Mouse (Mus musculus): ENCODE data around the gene Slc22a29. TPM values are rescaled to one million over a fixed set of nuclear protein-coding genes. Genes with fewer than 3 reads are reported as not detected.
"Not testable (repeated sequence)": the region's sequence is repeated elsewhere in the genome, so short reads cannot be mapped to it uniquely, and the experiment has no call there.

Gene Slc22a29
- polyA plus RNA-seq (2015; fragmentation: Nextera tagmentation; extraction: Ambion mirVana), result 0.34 TPM in 1 of 2 replicates, not detected in the other

DNA sequence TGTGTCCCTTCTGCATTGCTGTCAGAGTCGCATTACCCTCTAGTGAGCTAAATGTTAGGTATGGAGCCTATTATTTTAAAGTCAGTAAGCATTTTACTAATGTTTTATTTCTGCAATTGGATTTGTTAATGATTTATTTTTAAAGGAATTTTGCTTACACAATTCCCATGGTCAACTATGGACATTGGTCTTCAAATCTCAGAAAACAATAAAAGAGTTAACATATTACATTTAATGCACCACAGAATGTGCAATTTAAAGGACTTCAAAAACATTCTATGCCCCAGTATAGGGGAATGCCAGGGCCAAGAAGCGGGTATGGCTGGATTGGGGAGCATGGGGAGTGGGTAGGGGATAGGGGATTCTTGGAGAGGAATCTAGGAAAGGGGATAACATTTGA is at the start of gene Slc22a29:
Gene Slc22a29 (minus strand): TSS at position 101 of the 400 bp plus-strand sequence.
- Histone ChIP-seq H3K36me3 (no peaks in the 10 kb centered on the region), H3K4me3 (no peak within 1 kb of the TSS), H3K27ac (no peak within 1 kb of the TSS), H3K27me3 (no peaks in the 10 kb centered on the region), H3K9ac (no peak within 1 kb of the TSS), H3K4me2 (no peak within 1 kb of the TSS), H3K4me1 (no peaks in the 10 kb centered on the region), H3K9me3 (no peaks in the 10 kb centered on the region)
- WGBS, result 77% methylated on average over 2 of the region's 2 CpGs
- no peak for ATAC-seq (ENCODE audit: insufficient number of reproducible peaks, low FRiP score, low TSS enrichment, low read depth)

DNA sequence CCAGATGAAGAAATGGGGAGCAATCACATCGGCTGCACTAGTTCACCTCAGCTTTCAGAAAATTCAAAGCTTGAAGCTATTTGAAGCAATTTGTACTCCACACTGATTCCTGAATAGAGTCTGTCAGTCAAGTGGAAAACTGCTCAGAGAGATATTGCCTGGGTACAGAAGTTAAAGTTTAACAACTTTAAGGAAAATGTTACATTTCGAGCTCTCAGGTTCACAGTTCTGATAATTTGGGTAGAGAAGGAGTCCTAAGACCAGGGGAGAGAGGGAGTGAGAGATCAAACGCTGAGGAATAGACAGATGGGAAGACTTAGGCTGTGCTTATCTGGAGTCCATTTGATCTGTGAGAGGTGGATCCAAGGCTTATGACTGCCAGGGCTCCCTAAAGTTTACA is 46.6 kb upstream of the Slc22a29 start:
- Histone ChIP-seq H3K9ac (no peak overlapping the region), H3K27ac (no peak overlapping the region), H3K36me3 (no peaks in the 10 kb centered on the region), H3K27me3 (no peaks in the 10 kb centered on the region), H3K4me3 (no peak overlapping the region), H3K4me1 (no peaks in the 10 kb centered on the region), H3K4me2 (no peak overlapping the region), H3K9me3 (no peaks in the 10 kb centered on the region)
- WGBS, result 69% methylated on average over 3 of the region's 3 CpGs
- ATAC-seq (ENCODE audit: insufficient number of reproducible peaks, low FRiP score, low TSS enrichment, low read depth), result no peak

DNA sequence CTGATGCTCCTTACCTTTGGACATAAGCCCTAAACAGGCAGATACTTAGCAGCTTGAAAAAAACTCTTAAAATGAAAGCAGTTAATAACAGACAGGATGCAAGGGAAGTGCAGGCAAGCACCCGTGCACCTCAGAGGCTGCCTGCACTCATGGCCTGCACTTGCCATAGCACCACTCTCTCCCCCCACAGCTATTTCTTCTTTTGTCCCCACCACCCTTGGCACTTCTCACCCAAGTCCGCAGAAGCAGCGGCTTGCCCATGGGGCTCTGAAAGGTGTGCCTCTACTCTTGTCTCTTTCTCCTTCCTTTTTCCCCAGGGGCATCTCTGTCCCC is 34.0 kb upstream of the Slc22a29 start:
- WGBS, result 20% methylated on average over 3 of the region's 3 CpGs
- ATAC-seq (ENCODE audit: insufficient number of reproducible peaks, low FRiP score, low TSS enrichment, low read depth), result peak; percentile 30; the same call in 1 of the 2 replicates
- H3K27ac ChIP-seq, result peak overlapping the region; percentile 86; the same call in 1 of the 2 replicates

DNA sequence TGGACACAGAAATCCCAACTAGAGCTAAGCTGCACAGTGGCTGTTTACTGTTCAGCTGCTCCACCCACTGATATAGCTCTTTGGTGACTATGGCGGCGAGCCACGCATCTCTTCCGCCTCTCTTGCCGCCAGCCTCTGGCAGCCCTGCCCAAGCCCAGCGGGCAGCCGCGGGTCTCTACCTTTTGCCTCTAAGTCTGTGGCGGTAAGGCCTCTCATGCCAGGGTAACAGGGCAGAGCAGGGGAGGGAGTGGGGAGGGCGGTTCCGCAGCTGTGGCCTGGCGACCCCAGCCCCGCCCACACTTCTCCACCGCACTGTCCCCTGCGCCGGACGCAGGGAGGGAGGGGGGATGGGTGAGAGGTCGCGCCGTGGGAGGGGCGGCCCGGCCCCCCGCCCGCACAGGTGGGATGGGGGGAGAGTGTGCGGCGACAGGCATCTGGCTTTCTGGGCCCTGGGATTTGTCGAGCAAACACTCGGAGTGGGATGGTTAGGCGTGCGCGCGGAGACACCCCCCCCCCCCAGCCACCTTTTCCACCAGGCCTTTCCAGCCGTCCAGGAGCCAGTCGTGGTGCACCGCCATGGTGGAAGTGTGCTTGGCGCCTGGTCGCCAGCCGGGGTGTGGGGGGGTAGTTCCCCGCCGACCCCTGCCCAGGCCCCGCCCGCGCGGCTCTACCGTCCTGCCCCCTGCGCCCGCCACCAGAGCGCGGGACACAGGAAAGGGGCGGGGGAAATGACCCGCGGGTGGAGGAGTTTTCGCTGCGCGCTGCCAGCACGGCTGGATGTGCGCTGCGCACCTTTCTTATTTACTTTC is 33.4 kb upstream of the Slc22a29 start:
- 0 out of 2 replicates have a peak, but pooled peaks cover 4% of the 10 kb centered on the region for H3K4me1 ChIP-seq
- H3K4me2 ChIP-seq, result peak overlapping the region; percentile 74
- 7% methylated on average over 49 of the region's 58 CpGs for WGBS
- H3K27ac ChIP-seq, result peak overlapping the region; percentile 86
- no peaks in the 10 kb centered on the region for H3K27me3 ChIP-seq
- peak; percentile 85 for ATAC-seq (ENCODE audit: insufficient number of reproducible peaks, low FRiP score, low TSS enrichment, low read depth)
- no peaks in the 10 kb centered on the region for H3K36me3 ChIP-seq
- H3K9ac ChIP-seq, result peak overlapping the region; percentile 54
- peak overlapping the region; percentile 61 for H3K4me3 ChIP-seq
- H3K9me3 ChIP-seq, result no peaks in the 10 kb centered on the region

More for the DNA sequence above, 34.0 kb upstream of the Slc22a29 start:
- H3K27me3 ChIP-seq, result no peaks in the 10 kb centered on the region
- no peaks in the 10 kb centered on the region for H3K36me3 ChIP-seq
- peak overlapping the region; percentile 54 for H3K9ac ChIP-seq
- peak overlapping the region; percentile 74 for H3K4me2 ChIP-seq
- H3K9me3 ChIP-seq, result no peaks in the 10 kb centered on the region
- peak overlapping the region; percentile 61 for H3K4me3 ChIP-seq
- H3K4me1 ChIP-seq, result 0 out of 2 replicates have a peak, but pooled peaks cover 4% of the 10 kb centered on the region

DNA sequence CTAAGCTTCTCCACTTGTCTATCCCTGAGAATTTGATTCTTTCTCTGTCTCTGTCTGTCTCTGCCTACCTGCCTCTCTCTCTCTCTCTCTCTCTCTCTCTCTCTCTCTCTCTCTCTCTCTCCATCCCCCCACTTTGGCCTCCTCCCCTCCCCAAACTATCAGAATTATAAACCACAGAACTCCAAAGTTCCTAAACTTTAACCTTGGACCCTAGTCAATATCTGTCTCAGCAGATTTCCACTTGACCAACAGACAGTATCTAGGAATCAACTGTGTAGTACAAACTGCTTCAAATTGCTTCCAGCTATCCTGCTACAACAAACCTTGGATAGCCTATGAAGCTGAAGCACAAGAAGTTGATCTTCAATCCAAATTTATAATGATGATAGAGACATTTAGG is 10.2 kb upstream of the Slc22a29 start:
- H3K4me3 ChIP-seq, result no peak overlapping the region
- H3K9me3 ChIP-seq, result no peaks in the 10 kb centered on the region
- no peak overlapping the region for H3K27ac ChIP-seq
- H3K4me2 ChIP-seq, result no peak overlapping the region
- no peak for ATAC-seq (ENCODE audit: insufficient number of reproducible peaks, low FRiP score, low TSS enrichment, low read depth)
- no peak overlapping the region for H3K9ac ChIP-seq
- no peaks in the 10 kb centered on the region for H3K36me3 ChIP-seq
- no peaks in the 10 kb centered on the region for H3K27me3 ChIP-seq
- H3K4me1 ChIP-seq, result no peaks in the 10 kb centered on the region

DNA sequence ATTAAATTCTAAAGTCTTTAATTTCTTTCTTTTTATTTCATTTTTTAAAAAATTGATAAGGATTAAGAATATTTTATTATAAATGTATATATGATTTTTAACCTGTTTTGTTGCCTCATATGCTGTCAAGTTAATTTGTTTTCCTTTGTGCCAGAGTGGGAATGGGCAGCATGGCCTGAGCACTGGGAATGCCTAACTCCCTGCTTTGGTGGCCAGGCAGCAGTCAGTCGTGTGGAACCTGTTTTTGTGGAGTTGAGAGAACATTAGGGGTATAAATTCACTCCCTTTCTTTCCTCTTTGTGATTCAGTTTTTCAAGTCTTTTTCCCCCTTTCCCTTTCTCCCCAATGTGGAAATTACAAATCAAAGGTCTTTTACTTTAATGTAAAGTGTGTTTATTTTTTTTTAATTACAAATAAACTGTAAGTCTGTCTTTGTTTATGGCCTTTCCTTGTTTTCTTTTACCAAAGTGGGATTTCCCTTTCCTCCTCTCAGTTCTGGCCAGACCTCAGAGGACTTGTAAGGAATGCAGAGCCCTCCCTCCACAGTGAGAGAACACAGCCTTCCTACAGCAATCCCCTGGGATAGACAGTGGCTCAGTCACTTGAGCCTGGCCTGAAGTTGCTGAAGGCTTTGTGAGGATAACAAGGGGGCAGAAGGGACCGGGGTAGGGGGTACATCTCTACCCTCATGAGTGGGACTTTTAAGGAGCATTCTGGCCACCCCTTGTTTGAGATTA is 69.7 kb downstream of the Slc22a29 start:
- Histone ChIP-seq H3K9ac (no peak overlapping the region), H3K36me3 (no peaks in the 10 kb centered on the region), H3K4me2 (no peak overlapping the region), H3K9me3 (no peaks in the 10 kb centered on the region; the same call in 1 of the 2 replicates), H3K27me3 (no peaks in the 10 kb centered on the region), H3K4me1 (no peaks in the 10 kb centered on the region), H3K4me3 (no peak overlapping the region), H3K27ac (no peak overlapping the region)
- 50% methylated on average over 2 of the region's 2 CpGs for WGBS
- no peak for ATAC-seq (ENCODE audit: insufficient number of reproducible peaks, low FRiP score, low TSS enrichment, low read depth)

DNA sequence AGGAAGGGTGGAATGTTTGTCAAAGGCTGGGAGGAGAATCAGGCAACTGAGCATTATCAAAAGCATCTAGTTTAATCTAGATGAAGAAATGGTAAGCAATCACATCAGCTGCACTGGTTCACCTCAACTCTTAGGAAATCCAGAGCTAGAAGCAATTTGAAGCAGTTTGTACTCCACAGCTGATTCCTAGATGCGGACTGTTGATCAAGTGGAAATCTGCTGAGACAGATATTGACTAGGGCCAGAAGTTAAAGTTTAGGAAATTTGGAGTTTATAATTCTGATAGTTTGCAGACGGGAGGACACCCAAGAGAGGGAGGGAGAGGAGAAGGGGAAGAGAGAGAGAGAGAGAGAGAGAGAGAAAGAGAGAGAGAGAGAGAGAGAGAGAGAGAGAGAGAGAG is 76.0 kb downstream of the Slc22a29 start:
- not testable (repeated sequence) for H3K27me3 ChIP-seq; H3K4me1 ChIP-seq; H3K27ac ChIP-seq; H3K9ac ChIP-seq; H3K4me3 ChIP-seq; ATAC-seq (ENCODE audit: insufficient number of reproducible peaks, low FRiP score, low TSS enrichment, low read depth); H3K4me2 ChIP-seq; H3K36me3 ChIP-seq; H3K9me3 ChIP-seq
- WGBS, result 73% methylated on average over 2 of the region's 2 CpGs

DNA sequence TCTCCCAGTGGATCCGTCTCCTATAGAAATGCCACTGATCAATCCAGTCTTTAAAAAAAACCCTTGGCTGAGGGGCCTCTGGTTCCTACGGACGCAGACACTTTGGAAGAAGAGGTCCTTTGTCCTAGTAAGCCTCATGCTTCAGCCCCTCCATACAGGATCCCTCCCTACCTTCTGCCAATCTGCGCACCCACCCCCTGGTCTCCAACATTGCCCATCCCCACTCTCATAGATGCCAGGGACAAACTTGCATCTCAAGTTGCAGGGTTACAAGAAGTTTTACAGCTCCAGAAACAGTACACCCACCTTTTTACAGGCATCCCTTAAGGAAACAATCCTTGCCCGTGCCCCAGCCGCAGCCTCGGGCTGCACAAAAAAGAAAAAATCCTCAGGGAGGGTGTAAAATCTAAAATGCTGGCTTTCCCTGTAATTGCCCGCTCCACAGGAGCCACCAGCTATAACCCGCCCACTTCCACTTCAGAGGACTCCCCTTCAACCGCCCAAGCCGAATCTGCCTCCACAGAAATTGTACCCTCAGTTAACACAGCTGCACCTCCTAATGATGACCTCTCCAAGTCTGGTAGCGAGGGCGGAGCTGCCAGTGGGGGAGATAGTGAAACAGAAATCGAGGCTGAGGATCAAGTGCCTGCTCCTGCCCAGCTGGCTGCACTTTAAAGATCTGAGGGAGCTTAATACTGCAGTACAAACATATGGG is 84.4 kb downstream of the Slc22a29 start:
- not testable (repeated sequence) for H3K4me2 ChIP-seq

DNA sequence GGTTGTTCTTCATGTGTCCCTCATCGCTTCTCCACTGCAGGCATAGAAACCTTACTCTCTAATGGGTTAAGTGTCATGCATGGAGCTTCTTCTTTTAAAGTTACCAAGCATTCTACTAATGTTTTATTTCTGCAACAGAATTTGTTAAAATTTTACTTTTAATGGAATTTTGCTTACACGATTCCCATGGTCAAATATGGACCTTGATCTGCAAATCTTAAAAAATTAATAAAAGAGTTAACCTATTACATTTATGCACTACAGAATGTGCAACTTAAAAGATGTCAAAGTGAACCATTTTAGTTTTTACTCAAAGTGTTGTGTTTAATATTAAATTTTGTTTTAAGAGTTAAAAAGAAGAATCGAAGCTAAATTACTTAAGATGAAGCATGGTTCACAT is 86.8 kb downstream of the Slc22a29 start, which contains the start of gene Slc22a28:
Gene Slc22a28 (minus strand): TSS at position 102 of the 400 bp plus-strand sequence.
- not testable (repeated sequence) for ATAC-seq (ENCODE audit: insufficient number of reproducible peaks, low FRiP score, low TSS enrichment, low read depth)

More for the DNA sequence above, 84.4 kb downstream of the Slc22a29 start:
- peak; percentile 24; the same call in 1 of the 2 replicates for ATAC-seq (ENCODE audit: insufficient number of reproducible peaks, low FRiP score, low TSS enrichment, low read depth)
- H3K9ac ChIP-seq, H3K4me3 ChIP-seq, H3K27ac ChIP-seq, H3K9me3 ChIP-seq, H3K27me3 ChIP-seq, H3K4me1 ChIP-seq, H3K36me3 ChIP-seq: not testable (repeated sequence)
- 46% methylated on average over 14 of the region's 14 CpGs for WGBS

More for the DNA sequence above, 86.8 kb downstream of the Slc22a29 start, which contains the start of gene Slc22a28:
- not testable (repeated sequence) for H3K4me1 ChIP-seq, H3K9me3 ChIP-seq, H3K27ac ChIP-seq, H3K4me2 ChIP-seq, H3K27me3 ChIP-seq, H3K4me3 ChIP-seq, H3K36me3 ChIP-seq, H3K9ac ChIP-seq
- WGBS, result 87% methylated on average over 2 of the region's 3 CpGs
